Mouse (Mus musculus) left cerebral cortex, postnatal 4 days (tissue): ENCODE measurements around the gene Ttyh2. TPM values are rescaled to one million over a fixed set of nuclear protein-coding genes. Genes with fewer than 3 reads are reported as not detected.

Experiments
- DNase-seq: peaks from one replicate; pipeline ENCODE4 v3.0.0-alpha.2; 2022
- intact Hi-C: fragments of 180-260 bp; cut with DNase I; formaldehyde crosslinking; loops from one replicate; pipeline ENCODE4 v1.15.1; 2025
- total RNA-seq, 2 experiments: library from RNA; stranded (reverse); gene quantifications; 2 replicates each; pipeline ENCODE4 v1.2.3; 2021

The Ttyh2 gene
- total RNA-seq, 2 experiments from 2014 or later: 19.9 to 21.4 TPM

DNA sequence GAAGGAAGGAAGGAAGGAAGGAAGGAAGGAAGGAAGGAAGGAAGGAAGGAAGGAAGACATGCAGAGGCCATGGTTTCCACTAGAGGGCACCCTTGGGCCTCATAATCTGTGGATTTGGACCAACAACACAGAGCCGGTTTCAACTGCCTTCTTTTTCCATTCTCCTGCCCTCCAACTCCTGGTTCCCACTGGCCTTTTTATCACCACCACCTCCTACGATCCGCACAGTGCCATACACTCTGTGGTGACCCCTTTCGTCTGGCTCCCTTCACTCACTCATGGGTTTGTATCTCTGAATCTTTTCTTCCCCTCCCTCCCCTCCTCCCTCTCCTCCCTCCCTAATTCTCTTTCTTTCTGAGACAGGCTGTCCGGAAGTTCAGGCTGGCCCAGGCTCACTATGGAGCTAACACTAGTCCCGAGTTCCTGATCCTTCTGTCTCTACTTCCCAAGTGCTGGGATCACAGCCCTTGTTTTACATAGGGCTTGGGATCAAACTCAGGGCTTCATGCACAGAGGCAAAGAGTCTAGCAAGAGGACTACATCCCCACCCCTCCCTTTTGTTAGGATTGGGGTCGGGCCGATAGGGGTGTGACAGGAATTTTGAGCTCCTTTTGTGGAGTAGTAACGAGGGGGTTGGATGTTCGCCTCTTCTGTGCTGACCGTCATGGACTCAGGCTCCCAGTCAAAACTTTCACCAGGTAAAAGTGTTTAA, 61.8 kb downstream of the Ttyh2 start:
- intact Hi-C loops: no loop called here
- DNase-seq: peak; percentile 69

DNA sequence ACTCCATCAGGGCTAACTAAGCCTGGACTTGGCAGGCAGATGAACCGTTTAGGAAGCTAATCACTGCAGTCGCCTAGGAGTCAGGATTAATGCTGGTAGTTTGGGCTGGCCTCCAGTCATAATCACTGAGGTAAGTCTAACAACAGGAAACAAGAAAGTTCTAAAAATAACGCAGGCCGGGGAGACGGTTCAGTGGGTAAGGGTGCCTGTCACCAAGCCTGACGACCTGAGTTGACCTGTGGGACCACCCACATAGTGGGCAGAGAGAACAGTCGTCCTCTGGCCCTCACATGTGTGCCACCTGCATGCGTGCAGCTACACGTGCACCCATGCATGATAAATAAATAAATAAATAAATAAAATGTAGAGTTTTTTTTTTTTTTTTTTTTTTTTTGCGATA, 65.4 kb downstream of the Ttyh2 start:
- no peak for DNase-seq
- intact Hi-C loops: loop anchor here (10.0 kb wide), 1 partner anchor 134 kb away; no protein-coding TSS in a partner anchor

DNA sequence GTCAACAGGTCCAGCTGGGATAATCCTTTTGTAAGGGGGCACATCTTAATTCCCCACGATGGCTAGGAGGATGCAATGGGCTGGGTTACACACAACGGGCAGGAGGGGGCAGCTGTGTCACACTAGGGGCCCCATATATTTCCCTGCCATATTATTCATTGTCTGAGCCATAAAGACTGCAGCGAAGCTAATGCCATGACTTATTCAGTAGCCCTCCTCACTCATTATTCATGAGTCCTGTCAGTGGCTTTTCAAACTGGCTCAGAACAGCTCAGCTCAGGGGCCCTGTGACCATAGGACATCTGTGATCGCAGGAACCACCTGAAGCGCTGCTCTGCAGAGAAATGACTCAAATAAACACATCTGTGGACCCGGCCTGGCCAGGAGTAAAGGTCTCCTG, 66.2 kb downstream of the Ttyh2 start:
- intact Hi-C loops: loop anchor here (10.0 kb wide), 1 partner anchor 133 kb away; no protein-coding TSS in a partner anchor
- no peak for DNase-seq

DNA sequence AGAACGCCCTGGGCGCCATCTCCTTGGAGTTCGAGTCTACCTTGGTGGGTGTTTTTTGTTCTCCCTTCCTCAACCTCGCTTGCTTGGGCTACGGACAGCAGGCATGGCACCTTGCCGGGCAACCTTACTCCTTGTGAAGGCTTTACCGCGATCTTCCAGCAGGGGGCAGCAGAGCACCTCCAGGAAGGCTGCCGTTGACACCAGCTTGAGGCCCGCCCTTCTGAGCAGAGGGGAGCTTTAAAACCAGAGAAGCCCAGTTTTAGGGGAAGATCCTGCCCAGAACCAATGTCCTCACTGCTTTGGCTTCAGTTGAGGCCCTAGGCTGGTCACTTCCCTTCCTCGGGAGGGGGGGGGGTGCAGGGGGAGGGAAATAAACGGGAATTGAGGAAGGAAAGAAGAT, 69.9 kb downstream of the Ttyh2 start:
- peak; percentile 96 for DNase-seq
- intact Hi-C loops: loop anchor here (2.0 to 10.0 kb wide), 3 partner anchors 42 to 166 kb away; no protein-coding TSS in a partner anchor

DNA sequence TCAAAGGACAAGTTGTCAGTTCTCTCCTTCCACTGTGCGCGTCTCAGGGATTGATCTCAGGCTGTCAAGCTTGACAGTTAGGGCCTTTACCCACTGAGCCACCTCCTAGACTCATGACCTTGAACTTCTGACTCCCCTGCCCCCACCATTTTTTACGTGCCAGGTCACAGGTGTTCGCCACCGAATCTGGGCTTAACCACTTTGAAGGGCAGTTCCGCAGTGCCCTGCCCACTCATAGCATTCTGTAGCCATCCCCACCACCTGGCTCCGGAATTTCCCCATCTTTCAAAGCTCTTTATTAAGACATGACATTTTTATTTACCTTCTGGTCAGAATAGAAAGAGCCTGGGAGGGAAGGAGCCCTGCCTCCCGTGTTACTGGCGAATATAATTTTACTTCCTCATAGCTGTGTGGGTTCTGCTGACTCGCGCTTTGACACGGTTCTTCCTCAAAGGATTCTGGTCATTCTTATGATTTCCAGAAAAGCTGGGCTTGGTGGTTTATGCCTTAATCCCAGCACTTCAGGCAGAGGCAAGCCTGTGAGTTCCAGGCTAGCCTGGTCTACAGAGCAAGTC, 72.4 kb downstream of the Ttyh2 start:
- intact Hi-C loops: loop anchor here (5.0 to 10.0 kb wide), 2 partner anchors 40 to 127 kb away; no protein-coding TSS in a partner anchor
- no peak for DNase-seq

DNA sequence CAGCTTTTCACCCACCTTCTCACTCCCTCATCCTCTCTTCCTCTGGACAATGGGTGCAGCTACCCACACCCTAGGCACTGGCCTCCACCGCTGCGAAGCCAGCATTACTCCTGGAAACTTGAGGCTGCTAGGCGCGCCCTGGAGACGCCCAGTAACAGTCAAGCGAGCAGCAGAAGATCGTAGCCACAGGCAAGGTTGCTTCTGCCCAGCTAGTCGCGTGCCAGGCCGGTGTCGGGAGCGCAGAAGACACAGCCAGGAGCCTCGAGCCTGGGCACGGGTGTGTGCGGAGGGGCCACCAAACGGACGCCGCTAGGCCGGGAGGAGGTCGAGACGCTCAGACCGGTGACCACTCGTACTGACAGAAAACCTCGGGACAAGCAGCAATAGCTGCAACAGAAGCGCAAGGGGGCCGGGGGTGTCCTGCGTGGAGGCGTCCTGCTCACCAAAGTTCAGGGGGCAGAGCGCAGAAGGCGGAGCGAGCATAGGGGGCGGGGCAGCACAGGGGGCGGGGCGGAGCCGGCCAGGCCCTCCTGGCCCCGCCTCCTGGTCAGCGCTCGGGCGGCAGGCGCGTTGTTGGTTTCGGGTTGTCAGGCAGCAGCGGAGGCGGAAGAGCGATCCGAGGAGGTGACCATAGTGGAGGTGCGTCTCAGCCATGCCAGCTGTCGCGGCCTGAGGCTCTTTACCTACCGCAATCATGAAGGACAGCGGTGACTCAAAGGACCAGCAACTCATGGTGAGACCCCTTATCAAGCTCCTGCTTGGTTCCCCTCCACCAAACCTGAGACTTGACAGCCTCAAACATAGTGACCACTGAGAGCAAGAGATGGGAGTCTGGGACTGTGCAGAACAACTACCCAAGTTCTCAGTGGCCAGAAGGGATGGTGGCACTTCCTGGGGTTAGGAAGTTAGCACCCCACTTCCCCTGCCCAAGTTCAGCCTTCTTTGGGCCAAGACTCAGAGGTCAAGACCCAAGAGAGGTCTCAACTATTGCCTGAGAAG, 89.9 kb downstream of the Ttyh2 start, which contains the start of gene Kif19a:
Kif19a (plus strand) TSS at position 569 of the 999 bp plus-strand sequence.
- DNase-seq: peak; percentile 48
- intact Hi-C loops: no loop called here

DNA sequence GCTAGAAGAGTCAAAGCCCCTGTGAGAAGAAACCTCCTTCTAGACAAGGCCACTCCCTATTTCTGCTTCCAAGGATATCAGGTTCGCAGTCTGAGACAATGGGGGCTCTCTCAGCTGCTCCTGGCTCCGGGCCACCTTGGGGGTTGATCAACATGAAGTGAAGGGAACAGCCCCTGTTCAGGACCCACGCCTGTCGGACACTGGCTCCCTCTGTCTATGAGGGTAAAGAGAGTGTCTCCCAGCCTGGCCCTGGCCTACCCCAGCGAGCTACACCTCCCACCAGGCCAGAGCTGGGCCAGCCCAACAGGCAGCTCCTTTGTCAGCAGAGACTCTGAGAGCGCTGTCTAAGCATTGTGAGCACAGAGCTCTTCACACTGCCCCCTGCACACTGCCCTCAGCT, 94.7 kb downstream of the Ttyh2 start:
- no peak for DNase-seq
- intact Hi-C loops: no loop called here

Other genes starting within 250 kb of the Ttyh2 start
- 1,000 to 10,000 TPM; 1,144 to 1,233 TPM for gene Rpl38, start 6.9 kb upstream of the Ttyh2 start, total RNA-seq
- gene Dnaic2, start 52.0 kb downstream of the Ttyh2 start, total RNA-seq: 1 to 10 TPM; 1.5 to 1.8 TPM
- 1 to 10 TPM; 2.7 to 2.9 TPM for gene Kif19a, start 90.0 kb downstream of the Ttyh2 start, total RNA-seq
- 10 to 100 TPM; 12.5 to 14.7 TPM for gene Btbd17, start 120.5 kb downstream of the Ttyh2 start, total RNA-seq
- not detected for gene Gpr142, start 123.5 kb downstream of the Ttyh2 start, total RNA-seq
- 1 to 10 TPM; 4.9 to 5.6 TPM for gene Gprc5c, start 175.7 kb downstream of the Ttyh2 start, total RNA-seq
- under 1 TPM; 0.44 to 0.54 TPM for gene Cd300a, start 214.6 kb downstream of the Ttyh2 start, total RNA-seq